Mouse (Mus musculus) kidney, postnatal 0 days (tissue): Measurements from ENCODE around the gene Hist2h2bb. TPM values are rescaled to one million over a fixed set of nuclear protein-coding genes. Genes with fewer than 3 reads are reported as not detected.
"Not testable (repeated sequence)": the region's sequence is repeated elsewhere in the genome, so short reads cannot be mapped to it uniquely, and the experiment has no call there.

Source experiments
- ATAC-seq: fragments of 200-750 bp; cut with Nextera tagmentation; replicated peaks from 2 replicates; pipeline ENCODE4 v1.8.0; 2017; ENCODE audit warnings: low read depth, moderate number of reproducible peaks, moderate TSS enrichment, moderate library complexity; ENCODE audit not compliant: low FRiP score
- DNase-seq: peaks from one replicate; pipeline ENCODE4 v3.0.0-alpha.2; 2016; ENCODE audit warnings: low spot score
- H3K27ac ChIP-seq: fragments of 300-500 bp; sonication (generic); 2 replicates; pipeline ENCODE4 v1.5.1; 2014; ENCODE audit warnings: mild to moderate bottlenecking
- H3K27me3 ChIP-seq: fragments of 300-500 bp; sonication (generic); 2 replicates; pipeline ENCODE4 v1.6.1; 2014; ENCODE audit warnings: low read length, mixed read lengths; ENCODE audit not compliant: insufficient read depth
- H3K36me3 ChIP-seq: fragments of 300-500 bp; sonication (generic); 2 replicates; pipeline ENCODE4 v1.6.1; 2014; ENCODE audit warnings: low read length, mixed read lengths; ENCODE audit not compliant: insufficient read depth
- H3K4me1 ChIP-seq: fragments of 300-500 bp; sonication (generic); replicated peaks from 2 replicates; pipeline ENCODE4 v1.6.1; 2014; ENCODE audit warnings: antibody characterized with exemption, low read length, mixed read lengths; ENCODE audit not compliant: insufficient read depth
- H3K4me2 ChIP-seq: fragments of 300-500 bp; sonication (generic); 2 replicates; pipeline ENCODE4 v1.6.1; 2014; ENCODE audit warnings: mild to moderate bottlenecking, low read length, moderate library complexity, mixed read lengths
- H3K4me3 ChIP-seq: fragments of 300-500 bp; sonication (generic); replicated peaks from 2 replicates; pipeline ENCODE4 v1.5.1; 2014; ENCODE audit warnings: low read depth, low read length
- H3K9ac ChIP-seq: fragments of 300-500 bp; sonication (generic); 2 replicates; pipeline ENCODE4 v1.6.1; 2014; ENCODE audit warnings: low read depth, low read length
- H3K9me3 ChIP-seq: fragments of 300-500 bp; sonication (generic); replicated peaks from 2 replicates; pipeline ENCODE4 v1.6.1; 2016; ENCODE audit warnings: low read length, inconsistent platforms, mixed read lengths
- CTCF ChIP-seq: IDR thresholded peaks from 2 replicates; pipeline ENCODE4 v1.5.1; 2016; ENCODE audit warnings: antibody characterized with exemption, low read depth, mild to moderate bottlenecking, moderate library complexity
- WGBS: fragments of 180-500 bp; shearing (Covaris S2); extraction: QIAGEN DNeasy Blood & Tissue Kit; methylation state at CpG from one replicate; pipeline ENCODE4 v1.1.7; 2014; 5-methylcytosine and 5-hydroxymethylcytosine counted together
- polyA plus RNA-seq: library from polyadenylated mRNA; unstranded; fragments of >200 nt; fragmentation: Nextera tagmentation; extraction: Ambion mirVana; gene quantifications from 2 replicates; pipeline ENCODE4 v1.2.1, GENCODE M21; 2015

Hist2h2bb gene
- polyA plus RNA-seq, 1 experiment from 2014 or later = 4.9 TPM

GRCm38 (mm10) chr3:96263558-96264403 is 5.8 kb upstream of the Hist2h2bb start:
- H3K4me1 ChIP-seq = peaks cover 14% of the 10 kb centered on the region
- ATAC-seq = peak; percentile 31; the same call in 1 of the 2 replicates
- peak; percentile 83 for DNase-seq
- no peak for TF ChIP-seq CTCF
- 4% methylated on average over 27 of the region's 27 CpGs for WGBS
- no peaks in the 10 kb centered on the region for H3K27me3 ChIP-seq
- H3K4me3 ChIP-seq = peak overlapping the region; percentile 60
- H3K9ac ChIP-seq = peak overlapping the region; percentile 78
- no peaks in the 10 kb centered on the region for H3K36me3 ChIP-seq
- H3K9me3 ChIP-seq = no peaks in the 10 kb centered on the region
- peak overlapping the region; percentile 82 for H3K4me2 ChIP-seq
- peak overlapping the region; percentile 96 for H3K27ac ChIP-seq

GRCm38 (mm10) chr3:96264404-96264949 is 5.1 kb upstream of the Hist2h2bb start:
- ATAC-seq = no peak
- H3K27me3 ChIP-seq = no peaks in the 10 kb centered on the region
- no peak for DNase-seq
- no peaks in the 10 kb centered on the region for H3K9me3 ChIP-seq
- WGBS = 69% methylated on average over 7 of the region's 7 CpGs
- H3K4me3 ChIP-seq = peak overlapping the region; percentile 60; the same call in 1 of the 2 replicates
- no peaks in the 10 kb centered on the region for H3K36me3 ChIP-seq
- no peak for TF ChIP-seq CTCF
- peak overlapping the region; percentile 96 for H3K27ac ChIP-seq
- H3K4me2 ChIP-seq = peak overlapping the region; percentile 82
- peak overlapping the region; percentile 78; the same call in 1 of the 2 replicates for H3K9ac ChIP-seq
- peaks cover 14% of the 10 kb centered on the region for H3K4me1 ChIP-seq

GRCm38 (mm10) chr3:96266132-96266710 is 3.3 kb upstream of the Hist2h2bb start:
- Histone ChIP-seq H3K9me3 (no peaks in the 10 kb centered on the region), H3K4me1 (peaks cover 14% of the 10 kb centered on the region), H3K36me3 (no peaks in the 10 kb centered on the region), H3K4me2 (no peak overlapping the region), H3K4me3 (no peak overlapping the region), H3K27me3 (no peaks in the 10 kb centered on the region), H3K9ac (no peak overlapping the region), H3K27ac (no peak overlapping the region)
- no peak for DNase-seq
- no peak for ATAC-seq
- WGBS = 82% methylated on average over 8 of the region's 8 CpGs
- no peak for TF ChIP-seq CTCF

- no peak for ATAC-seq
- H3K4me3 ChIP-seq = peak overlapping the region; percentile 37
- 76% methylated on average over 4 of the region's 4 CpGs for WGBS
Measured at GRCm38 (mm10) chr3:96267541-96267940, 2.0 kb upstream of the Hist2h2bb start.

GRCm38 (mm10) chr3:96268051-96268775 is 1.3 kb upstream of the Hist2h2bb start, which contains the start of gene Hist2h3b:
TSS of gene Hist2h3b (plus strand) at chr3:96268654.
- H3K27me3 ChIP-seq = no peaks in the 10 kb centered on the region
- H3K27ac ChIP-seq = peak within 1 kb of the TSS; percentile 93
- DNase-seq (peak; percentile 98), ATAC-seq (peak; percentile 68)
- H3K4me1 ChIP-seq = peaks cover 11% of the 10 kb centered on the region
- H3K4me3 ChIP-seq = peak within 1 kb of the TSS; percentile 54
- peak within 1 kb of the TSS; percentile 64 for H3K9ac ChIP-seq
- H3K9me3 ChIP-seq = no peaks in the 10 kb centered on the region
- 16% methylated on average over 28 of the region's 30 CpGs for WGBS
- peak within 1 kb of the TSS; percentile 85 for H3K4me2 ChIP-seq
- TF ChIP-seq CTCF = no peak
- no peaks in the 10 kb centered on the region for H3K36me3 ChIP-seq

More at GRCm38 (mm10) chr3:96267541-96267940, 2.0 kb upstream of the Hist2h2bb start:
- Histone ChIP-seq H3K27me3 (no peaks in the 10 kb centered on the region), H3K4me1 (peaks cover 11% of the 10 kb centered on the region), H3K36me3 (no peaks in the 10 kb centered on the region), H3K4me2 (peak overlapping the region; percentile 60; the same call in 1 of the 2 replicates), H3K9me3 (no peaks in the 10 kb centered on the region), H3K27ac (peak overlapping the region; percentile 93), H3K9ac (no peak overlapping the region)
- DNase-seq = no peak
- TF ChIP-seq CTCF = no peak

GRCm38 (mm10) chr3:96268776-96269378 is 675 bp upstream of the Hist2h2bb start:
- ATAC-seq = peak; percentile 35
- Histone ChIP-seq H3K4me1 (peaks cover 11% of the 10 kb centered on the region), H3K27ac (peak overlapping the region; percentile 93), H3K4me3 (peak overlapping the region; percentile 54), H3K9ac (peak overlapping the region; percentile 64), H3K4me2 (peak overlapping the region; percentile 85)
- not testable (repeated sequence) for DNase-seq, H3K27me3 ChIP-seq, H3K9me3 ChIP-seq, H3K36me3 ChIP-seq
- 0% methylated on average over 9 of the region's 44 CpGs for WGBS
